20 mouse cellular contexts compared by ENCODE assay signal in genomic region chr15:8685506-8685905, GRCm38 (mm10). TPM values are rescaled to one million over a fixed set of nuclear protein-coding genes. Genes with fewer than 3 reads are reported as not detected.
"Had no signal": no experiment of that assay in that cellular context is flagged by ENCODE, and none has a peak within 500 bp of the region (broad histone marks: within the 10 kb centered on the region; RNA-seq: fewer than 3 reads in every experiment).

No protein-coding gene starts in this region.

- H3K27ac ChIP-seq: intestine, embryonic 15.5 days; kidney, embryonic 15.5 days; liver, embryonic 14.5 days; midbrain, embryonic 10.5 days; midbrain, embryonic 13.5 days; neural tube, embryonic 13.5 days; stomach, embryonic 15.5 days had no signal

- H3K4me1 ChIP-seq: intestine, embryonic 15.5 days; megakaryocyte, embryonic 14.5 days; midbrain, embryonic 13.5 days; stomach, embryonic 15.5 days had no signal

- DNase-seq: kidney, adult 11 months; kidney, adult 8-10 months; kidney, postnatal 10 days; kidney, postnatal 36 days; left cerebral cortex, postnatal 4 days; liver, postnatal 0 days; retina, postnatal 1 day; right cerebral cortex, postnatal 25 days; spleen, adult 18-20 months; thymus, postnatal 25 days had no signal

- H3K4me3 ChIP-seq: intestine, embryonic 15.5 days; kidney, embryonic 15.5 days; megakaryocyte, embryonic 14.5 days; midbrain, embryonic 10.5 days; midbrain, embryonic 13.5 days; myocyte; neural tube, embryonic 13.5 days; stomach, embryonic 15.5 days had no signal

RNA-seq across cellular contexts. Expression of gene Slc1a3, which starts 25.1 kb away (rescaled TPM):
- total RNA-seq: neutrophil, adult 5-6 weeks had no signal
